Mouse (Mus musculus) MEL (cell line): ENCODE measurements around the gene Kcne3. TPM values are rescaled to one million over a fixed set of nuclear protein-coding genes. Genes with fewer than 3 reads are reported as not detected.

Experiments
- DNase-seq: peaks from one replicate; pipeline ENCODE4 v3.0.0; 2011; ENCODE audit warnings: low read depth, low spot score
- H3K27ac ChIP-seq: 2 replicates; pipeline ENCODE4 v1.5.1; 2012; ENCODE audit warnings: low read depth, mild to moderate bottlenecking, control low read depth, low read length, moderate library complexity; ENCODE audit not compliant: control insufficient read depth
- H3K27me3 ChIP-seq, 2 experiments: fragments of 150-350 bp in 1 of 2; sonication (generic) in 1 of 2; 2 replicates each; pipeline ENCODE4 v1.6.1; 2012; ENCODE audit warnings: low read length in 2 of 2, mild to moderate bottlenecking in 2 of 2, improper control_type of control experiment in 1 of 2, moderate library complexity in 1 of 2; ENCODE audit not compliant: insufficient read depth in 2 of 2, control insufficient read depth in 1 of 2
- H3K36me3 ChIP-seq, 2 experiments: 2 replicates each; pipeline ENCODE4 v1.6.1; 2012 to 2014; ENCODE audit warnings: low read length in 2 of 2, improper control_type of control experiment in 1 of 2, inconsistent platforms in 1 of 2, mild to moderate bottlenecking in 1 of 2; ENCODE audit not compliant: insufficient read depth in 2 of 2, control insufficient read depth in 1 of 2
- H3K4me1 ChIP-seq, 2 experiments: fragments of 150-350 bp in 1 of 2; sonication (generic) in 1 of 2; 2 replicates each; pipeline ENCODE4 v1.6.1; 2012; ENCODE audit warnings: low read length in 2 of 2, improper control_type of control experiment in 1 of 2, mild to moderate bottlenecking in 1 of 2; ENCODE audit not compliant: insufficient read depth in 2 of 2, control insufficient read depth in 1 of 2
- H3K4me3 ChIP-seq, 2 experiments: fragments of 150-350 bp in 1 of 2; sonication (generic) in 1 of 2; 2 replicates each; pipeline ENCODE4 v1.5.1; 2012; ENCODE audit warnings: low read depth in 2 of 2, low read length in 2 of 2, mild to moderate bottlenecking in 2 of 2, moderate library complexity in 2 of 2, control low read depth in 1 of 2, improper control_type of control experiment in 1 of 2; ENCODE audit not compliant: control insufficient read depth in 1 of 2, insufficient read depth in 1 of 2
- H3K79me2 ChIP-seq: 2 replicates; pipeline ENCODE4 v1.6.1; 2012; ENCODE audit warnings: mild to moderate bottlenecking, low read length, moderate library complexity; ENCODE audit not compliant: control insufficient read depth, poor library complexity, insufficient read depth
- H3K9ac ChIP-seq: 2 replicates; pipeline ENCODE4 v1.6.1; 2012; ENCODE audit warnings: low read depth, mild to moderate bottlenecking, control low read depth, low read length, moderate library complexity; ENCODE audit not compliant: control insufficient read depth, poor library complexity, severe bottlenecking
- H3K9me3 ChIP-seq: fragments of 150-350 bp; sonication (generic); replicated peaks from 2 replicates; pipeline ENCODE4 v1.6.1; 2012; ENCODE audit warnings: mild to moderate bottlenecking, low read length, improper control_type of control experiment, moderate library complexity; ENCODE audit not compliant: insufficient read depth
- BHLHE40 ChIP-seq: IDR thresholded peaks from 2 replicates; pipeline ENCODE4 v1.6.1; 2012; ENCODE audit warnings: low read depth, mild to moderate bottlenecking, inconsistent platforms, low read length, improper control_type of control experiment, borderline replicate concordance
- CHD2 ChIP-seq: IDR thresholded peaks from 2 replicates; pipeline ENCODE4 v1.6.1; 2011; ENCODE audit warnings: low read length, improper control_type of control experiment
- E2F4 ChIP-seq: IDR thresholded peaks from 2 replicates; pipeline ENCODE4 v1.6.1; 2011; ENCODE audit warnings: low read depth, low read length, improper control_type of control experiment, borderline replicate concordance
- ELF1 ChIP-seq: IDR thresholded peaks from 2 replicates; pipeline ENCODE4 v1.6.1; 2014; ENCODE audit warnings: low read depth, mild to moderate bottlenecking, inconsistent platforms, low read length, improper control_type of control experiment, moderate library complexity
- ETS1 ChIP-seq: IDR thresholded peaks from 2 replicates; pipeline ENCODE4 v1.6.1; 2012; ENCODE audit warnings: low read depth, mild to moderate bottlenecking, inconsistent platforms, low read length, improper control_type of control experiment, moderate library complexity
- GABPA ChIP-seq: IDR thresholded peaks from 2 replicates; pipeline ENCODE4 v1.6.1; 2012; ENCODE audit warnings: low read depth, mild to moderate bottlenecking, inconsistent platforms, low read length, improper control_type of control experiment, moderate library complexity
- HCFC1 ChIP-seq: IDR thresholded peaks from 2 replicates; pipeline ENCODE4 v1.6.1; 2012; ENCODE audit warnings: low read depth, mild to moderate bottlenecking, inconsistent platforms, low read length, improper control_type of control experiment, moderate library complexity
- JUND ChIP-seq: IDR thresholded peaks from 2 replicates; pipeline ENCODE4 v1.6.1; 2011; ENCODE audit warnings: low read depth, mild to moderate bottlenecking, improper control_type of control experiment, low read length
- KAT2A ChIP-seq: conservative IDR thresholded peaks from 2 replicates; pipeline ENCODE4 v1.6.1; 2012; ENCODE audit warnings: low read depth, low read length, improper control_type of control experiment, inconsistent platforms
- MAFK ChIP-seq: IDR thresholded peaks from 2 replicates; pipeline ENCODE4 v1.6.1; 2011; ENCODE audit warnings: low read depth, mild to moderate bottlenecking, low read length, improper control_type of control experiment, borderline replicate concordance
- MAX ChIP-seq: IDR thresholded peaks from 2 replicates; pipeline ENCODE4 v1.6.1; 2011; ENCODE audit warnings: low read length, improper control_type of control experiment
- MAZ ChIP-seq: IDR thresholded peaks from 2 replicates; pipeline ENCODE4 v1.6.1; 2012; ENCODE audit warnings: low read depth, mild to moderate bottlenecking, inconsistent platforms, low read length, improper control_type of control experiment
- MXI1 ChIP-seq: IDR thresholded peaks from 2 replicates; pipeline ENCODE4 v1.6.1; 2011; ENCODE audit warnings: mild to moderate bottlenecking, low read depth, low read length, improper control_type of control experiment
- MYC ChIP-seq: IDR thresholded peaks from 2 replicates; pipeline ENCODE4 v1.6.1; 2011; ENCODE audit warnings: low read depth, mild to moderate bottlenecking, low read length, improper control_type of control experiment, moderate library complexity
- NELFE ChIP-seq: IDR thresholded peaks from 2 replicates; pipeline ENCODE4 v1.6.1; 2011; ENCODE audit warnings: low read depth, low read length, improper control_type of control experiment
- NRF1 ChIP-seq: IDR thresholded peaks from 2 replicates; pipeline ENCODE4 v1.6.1; 2014; ENCODE audit warnings: low read depth, mild to moderate bottlenecking, inconsistent platforms, low read length, improper control_type of control experiment, moderate library complexity; ENCODE audit not compliant: poor library complexity, insufficient read depth, severe bottlenecking
- POLR2A ChIP-seq, 2 experiments: IDR thresholded peaks; 2 replicates each; pipeline ENCODE4 v1.6.1; 2011 to 2012; ENCODE audit warnings: low read length in 2 of 2, mild to moderate bottlenecking in 2 of 2, control low read depth in 1 of 2, improper control_type of control experiment in 1 of 2, low read depth in 1 of 2, moderate library complexity in 1 of 2; ENCODE audit not compliant: control insufficient read depth in 1 of 2, insufficient read depth in 1 of 2, poor library complexity in 1 of 2
- POLR2AphosphoS2 ChIP-seq: IDR thresholded peaks from 2 replicates; pipeline ENCODE4 v1.6.1; 2011; ENCODE audit warnings: low read length, improper control_type of control experiment
- SIN3A ChIP-seq: IDR thresholded peaks from 2 replicates; pipeline ENCODE4 v1.6.1; 2012; ENCODE audit warnings: low read length, improper control_type of control experiment, inconsistent platforms
- SMC3 ChIP-seq: IDR thresholded peaks from 2 replicates; pipeline ENCODE4 v1.6.1; 2011; ENCODE audit warnings: low read depth, low read length, improper control_type of control experiment
- TAL1 ChIP-seq: IDR thresholded peaks from 2 replicates; pipeline ENCODE4 v1.6.1; 2012; ENCODE audit warnings: mild to moderate bottlenecking, inconsistent platforms, low read length, moderate library complexity, mixed read lengths
- TBP ChIP-seq: IDR thresholded peaks from 2 replicates; pipeline ENCODE4 v1.8.0; 2011; ENCODE audit warnings: low read depth, low read length, improper control_type of control experiment
- TCF12 ChIP-seq: IDR thresholded peaks from 2 replicates; pipeline ENCODE4 v1.6.1; 2014; ENCODE audit warnings: low read depth, mild to moderate bottlenecking, inconsistent platforms, low read length, improper control_type of control experiment, moderate library complexity
- UBTF ChIP-seq: IDR thresholded peaks from 2 replicates; pipeline ENCODE4 v1.6.1; 2012; ENCODE audit warnings: low read depth, mild to moderate bottlenecking, inconsistent platforms, low read length, improper control_type of control experiment, moderate library complexity, borderline replicate concordance; ENCODE audit not compliant: insufficient read depth
- USF1 ChIP-seq: IDR thresholded peaks from 2 replicates; pipeline ENCODE4 v1.6.1; 2014; ENCODE audit warnings: low read depth, mild to moderate bottlenecking, inconsistent platforms, low read length, improper control_type of control experiment, moderate library complexity
- ZMIZ1 ChIP-seq: IDR thresholded peaks from 2 replicates; pipeline ENCODE4 v1.6.1; 2012; ENCODE audit warnings: low read depth, mild to moderate bottlenecking, inconsistent platforms, low read length, improper control_type of control experiment, moderate library complexity
- ZNF384 ChIP-seq: IDR thresholded peaks from 2 replicates; pipeline ENCODE4 v1.6.1; 2012; ENCODE audit warnings: low read depth, mild to moderate bottlenecking, inconsistent platforms, low read length, improper control_type of control experiment
- polyA plus RNA-seq, 2 experiments: library from polyadenylated mRNA; stranded (reverse) in 1 of 2; unstranded in 1 of 2; fragments of >175 nt in 1 of 2; fragments of >200 nt in 1 of 2; gene quantifications; 2 replicates each; pipeline versions ENCODE4 v1.2.1 to v1.2.4; 2012; ENCODE audit warnings: low replicate concordance in 2 of 2, low read depth in 1 of 2; ENCODE audit not compliant: insufficient read length in 2 of 2, insufficient read depth in 1 of 2, missing spikeins in 1 of 2
- total RNA-seq: library from RNA; depleted of rRNA; stranded (reverse); fragments of 300-350 nt; gene quantifications from 2 replicates; pipeline ENCODE4 v1.2.3, GENCODE M21; 2012

Gene Kcne3
- total and polyA plus RNA-seq, 3 experiments: 4.9 to 6.7 TPM; not detected in 1

GRCm38 (mm10) chr7:100216601-100217565 is 40.6 kb downstream of the Kcne3 start:
- H3K9me3 ChIP-seq: no peaks in the 10 kb centered on the region
- H3K9ac ChIP-seq: no peak overlapping the region
- H3K27me3 ChIP-seq: peaks cover 12 to 29% of the 10 kb centered on the region in 2 experiments
- H3K36me3 ChIP-seq: no peaks in the 10 kb centered on the region
- H3K79me2 ChIP-seq: no peaks in the 10 kb centered on the region
- DNase-seq: no peak
- H3K27ac ChIP-seq: no peak overlapping the region
- no peak overlapping the region for H3K4me3 ChIP-seq
- H3K4me1 ChIP-seq: peaks cover 0 to 3% of the 10 kb centered on the region in 2 experiments; a peak in 1 of 4 replicates
- TF ChIP-seq NRF1 (no peak), MAFK (no peak), CHD2 (no peak), HCFC1 (no peak), ELF1 (no peak), MXI1 (no peak), ZMIZ1 (no peak), GABPA (no peak)

GRCm38 (mm10) chr7:100227158-100227875 is 51.0 kb downstream of the Kcne3 start, which contains the start of gene Pgm2l1:
Gene Pgm2l1 (plus strand): TSS chr7:100227394.
- peaks cover 0 to 14% of the 10 kb centered on the region in 2 experiments; a peak in 2 of 4 replicates for H3K36me3 ChIP-seq
- peaks cover 4 to 6% of the 10 kb centered on the region in 2 experiments; a peak in 3 of 4 replicates for H3K4me1 ChIP-seq
- peak; percentile 98 for DNase-seq
- no peaks in the 10 kb centered on the region; the same call in 1 of the 2 replicates for H3K79me2 ChIP-seq
- H3K9me3 ChIP-seq: no peaks in the 10 kb centered on the region
- peak within 1 kb of the TSS; percentile 89 for H3K27ac ChIP-seq
- TF ChIP-seq MAX (peak; percentile 93), HCFC1 (peak; percentile 93), MXI1 (peak; percentile 94), NRF1 (peak; percentile 69), MYC (peak; percentile 79; the same call in 1 of the 2 replicates), TAL1 (peak; percentile 46), ZNF384 (0 out of 2 replicates have a peak, but pooled peaks have one; percentile 19), JUND (no peak), TCF12 (peak; percentile 81), TBP (peak; percentile 50; the same call in 1 of the 2 replicates), POLR2A (IDR thresholded peaks at IDR 0.05; ENCODE audit: control insufficient read depth in 1 of 2, insufficient read depth in 1 of 2, low read depth in 1 of 2, low read length in 2 of 2, poor library complexity in 1 of 2) (peak; percentile 36 to 78; a peak in 3 of 4 replicates), UBTF (no peak), BHLHE40 (peak; percentile 99), NELFE (peak; percentile 65), POLR2AphosphoS2 (peak; percentile 59), SMC3 (no peak), GABPA (no peak), E2F4 (0 out of 2 replicates have a peak, but pooled peaks have one; percentile 73), USF1 (peak; percentile 76), KAT2A (no peak; the same call in 1 of the 2 replicates), ETS1 (peak; percentile 97), MAZ (peak; percentile 22; the same call in 1 of the 2 replicates), SIN3A (peak; percentile 84), ELF1 (peak; percentile 28; the same call in 1 of the 2 replicates), ZMIZ1 (peak; percentile 76; the same call in 1 of the 2 replicates)
- H3K9ac ChIP-seq: peak within 1 kb of the TSS; percentile 71
- H3K27me3 ChIP-seq: peaks cover 0 to 2% of the 10 kb centered on the region in 2 experiments; a peak in 1 of 4 replicates
- H3K4me3 ChIP-seq: peak within 1 kb of the TSS; percentile 79 to 96
